Mouse (Mus musculus): Measurements from ENCODE around the gene Klf2. TPM values are rescaled to one million over a fixed set of nuclear protein-coding genes. Genes with fewer than 3 reads are reported as not detected.

Gene Klf2
- polyA plus RNA-seq, 1 experiment from 2014 or later = 11.7 TPM

GRCm38 (mm10) chr8:72300654-72301400 is 18.0 kb upstream of the Klf2 start:
- 0 out of 2 replicates have a peak overlapping the region, but pooled peaks have one; percentile 3 for H3K27ac ChIP-seq (ENCODE audit: low read length)
- WGBS = 66% methylated on average over 9 of the region's 9 CpGs

DNA sequence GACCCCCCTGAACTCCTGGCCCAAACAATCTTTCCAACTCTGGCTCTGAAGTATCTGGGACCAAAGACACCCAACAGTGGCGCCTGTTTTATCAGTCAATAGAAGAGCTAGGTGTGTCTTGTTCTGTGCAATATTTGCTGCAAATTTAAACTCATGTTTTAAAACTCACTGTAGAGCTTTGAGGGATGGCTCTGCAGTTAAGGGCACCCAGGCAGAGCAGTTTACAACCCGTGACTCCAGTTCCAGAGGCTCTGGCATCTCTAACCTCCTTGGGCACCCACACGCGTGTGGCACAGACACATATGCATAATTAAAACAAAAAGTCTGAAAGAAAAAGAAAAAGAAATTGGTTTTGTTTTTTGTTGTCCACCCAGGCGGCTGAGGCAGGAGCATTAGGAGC is 17.3 kb upstream of the Klf2 start:
- no peak overlapping the region for H3K4me3 ChIP-seq (ENCODE audit: low read length)
- no peak overlapping the region for H3K9ac ChIP-seq (ENCODE audit: low read length)
- no peaks in the 10 kb centered on the region for H3K36me3 ChIP-seq (ENCODE audit: control insufficient read depth, insufficient read depth, low read length)
- peaks cover 8% of the 10 kb centered on the region; the same call in 1 of the 2 replicates for H3K4me1 ChIP-seq (replicated peaks; ENCODE audit: control insufficient read depth, insufficient read depth, low read length)
- ATAC-seq (ENCODE audit: low read depth) = no peak
- no peaks in the 10 kb centered on the region for H3K27me3 ChIP-seq (ENCODE audit: control insufficient read depth, insufficient read depth, low read depth, low read length)
- no peak overlapping the region for H3K27ac ChIP-seq (ENCODE audit: low read length)
- 80% methylated on average over 5 of the region's 5 CpGs for WGBS
- no peak overlapping the region for H3K4me2 ChIP-seq (ENCODE audit: low read depth, low read length)
- H3K9me3 ChIP-seq (ENCODE audit: control insufficient read depth, low read length) = no peaks in the 10 kb centered on the region

More at GRCm38 (mm10) chr8:72300654-72301400, 18.0 kb upstream of the Klf2 start:
- Histone ChIP-seq H3K4me2 (ENCODE audit: low read depth, low read length) (no peak overlapping the region), H3K27me3 (ENCODE audit: control insufficient read depth, insufficient read depth, low read depth, low read length) (no peaks in the 10 kb centered on the region), H3K9me3 (ENCODE audit: control insufficient read depth, low read length) (no peaks in the 10 kb centered on the region), H3K4me1 (replicated peaks; ENCODE audit: control insufficient read depth, insufficient read depth, low read length) (peaks cover 12% of the 10 kb centered on the region), H3K36me3 (ENCODE audit: control insufficient read depth, insufficient read depth, low read length) (no peaks in the 10 kb centered on the region), H3K9ac (ENCODE audit: low read length) (no peak overlapping the region), H3K4me3 (ENCODE audit: low read length) (no peak overlapping the region)
- no peak for ATAC-seq (ENCODE audit: low read depth)

DNA sequence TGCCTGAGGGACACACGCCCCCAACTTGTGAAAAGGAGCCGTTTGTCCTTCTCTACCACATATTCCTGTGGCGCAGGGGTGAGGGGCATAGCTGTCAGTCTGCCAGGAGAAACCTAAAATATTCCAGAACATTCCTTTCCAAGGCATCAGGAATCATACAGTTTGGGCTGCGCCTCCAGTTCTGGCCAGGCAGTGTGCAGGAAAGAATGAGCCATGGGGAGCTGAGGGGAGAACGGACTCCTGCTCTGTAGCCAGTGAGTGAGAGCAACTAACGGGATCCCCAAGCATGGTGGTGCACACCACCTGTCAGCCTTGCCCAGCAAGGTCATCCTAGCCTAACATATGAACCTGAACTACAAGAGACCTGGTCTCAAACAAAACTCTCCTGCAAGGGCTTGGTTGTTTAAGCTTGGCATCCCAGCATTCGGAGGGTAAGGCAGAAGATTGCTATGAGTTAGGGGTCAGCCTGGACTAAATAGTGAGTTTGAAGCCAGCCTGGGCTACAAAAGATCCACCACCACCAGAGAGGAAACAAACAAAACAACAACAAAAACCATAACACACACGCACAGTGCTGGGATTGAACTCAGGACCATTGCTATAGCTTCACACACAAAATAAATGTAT is 15.7 kb upstream of the Klf2 start:
- ATAC-seq (ENCODE audit: low read depth) = peak; percentile 43
- Histone ChIP-seq H3K4me1 (replicated peaks; ENCODE audit: control insufficient read depth, insufficient read depth, low read length) (peaks cover 8% of the 10 kb centered on the region; the same call in 1 of the 2 replicates), H3K9ac (ENCODE audit: low read length) (no peak overlapping the region), H3K4me2 (ENCODE audit: low read depth, low read length) (peak overlapping the region; percentile 18; the same call in 1 of the 2 replicates), H3K27me3 (ENCODE audit: control insufficient read depth, insufficient read depth, low read depth, low read length) (no peaks in the 10 kb centered on the region), H3K9me3 (ENCODE audit: control insufficient read depth, low read length) (no peaks in the 10 kb centered on the region), H3K4me3 (ENCODE audit: low read length) (no peak overlapping the region), H3K36me3 (ENCODE audit: control insufficient read depth, insufficient read depth, low read length) (no peaks in the 10 kb centered on the region), H3K27ac (ENCODE audit: low read length) (peak overlapping the region; percentile 7)
- WGBS = 62% methylated on average over 8 of the region's 8 CpGs

DNA sequence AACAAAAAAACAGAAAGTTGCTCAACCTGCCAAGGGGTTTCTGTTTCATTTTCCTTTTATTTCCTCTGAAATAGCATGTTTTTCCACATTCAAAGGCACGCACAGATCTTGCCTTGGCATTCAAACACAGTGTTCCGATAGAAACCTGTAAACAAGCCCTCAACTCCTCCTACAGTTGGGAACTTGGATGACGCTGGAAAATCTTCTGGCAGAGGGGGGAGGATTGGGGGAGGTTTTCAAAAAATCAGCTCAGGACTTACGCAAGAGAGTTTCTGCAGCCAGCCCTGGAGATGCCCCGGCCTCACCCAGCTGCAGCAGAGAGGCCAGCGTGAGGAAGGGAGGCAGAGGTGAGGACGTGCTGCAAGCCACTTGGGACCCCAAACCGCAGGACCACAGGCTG is 15.2 kb upstream of the Klf2 start:
- H3K4me3 ChIP-seq (ENCODE audit: low read length) = no peak overlapping the region
- peak overlapping the region; percentile 7; the same call in 1 of the 2 replicates for H3K27ac ChIP-seq (ENCODE audit: low read length)
- no peak overlapping the region for H3K9ac ChIP-seq (ENCODE audit: low read length)
- H3K36me3 ChIP-seq (ENCODE audit: control insufficient read depth, insufficient read depth, low read length) = no peaks in the 10 kb centered on the region
- peak overlapping the region; percentile 18; the same call in 1 of the 2 replicates for H3K4me2 ChIP-seq (ENCODE audit: low read depth, low read length)
- H3K27me3 ChIP-seq (ENCODE audit: control insufficient read depth, insufficient read depth, low read depth, low read length) = no peaks in the 10 kb centered on the region
- peaks cover 10% of the 10 kb centered on the region; the same call in 1 of the 2 replicates for H3K4me1 ChIP-seq (replicated peaks; ENCODE audit: control insufficient read depth, insufficient read depth, low read length)
- H3K9me3 ChIP-seq (ENCODE audit: control insufficient read depth, low read length) = no peaks in the 10 kb centered on the region
- 29% methylated on average over 8 of the region's 8 CpGs for WGBS
- peak; percentile 88 for ATAC-seq (ENCODE audit: low read depth)

DNA sequence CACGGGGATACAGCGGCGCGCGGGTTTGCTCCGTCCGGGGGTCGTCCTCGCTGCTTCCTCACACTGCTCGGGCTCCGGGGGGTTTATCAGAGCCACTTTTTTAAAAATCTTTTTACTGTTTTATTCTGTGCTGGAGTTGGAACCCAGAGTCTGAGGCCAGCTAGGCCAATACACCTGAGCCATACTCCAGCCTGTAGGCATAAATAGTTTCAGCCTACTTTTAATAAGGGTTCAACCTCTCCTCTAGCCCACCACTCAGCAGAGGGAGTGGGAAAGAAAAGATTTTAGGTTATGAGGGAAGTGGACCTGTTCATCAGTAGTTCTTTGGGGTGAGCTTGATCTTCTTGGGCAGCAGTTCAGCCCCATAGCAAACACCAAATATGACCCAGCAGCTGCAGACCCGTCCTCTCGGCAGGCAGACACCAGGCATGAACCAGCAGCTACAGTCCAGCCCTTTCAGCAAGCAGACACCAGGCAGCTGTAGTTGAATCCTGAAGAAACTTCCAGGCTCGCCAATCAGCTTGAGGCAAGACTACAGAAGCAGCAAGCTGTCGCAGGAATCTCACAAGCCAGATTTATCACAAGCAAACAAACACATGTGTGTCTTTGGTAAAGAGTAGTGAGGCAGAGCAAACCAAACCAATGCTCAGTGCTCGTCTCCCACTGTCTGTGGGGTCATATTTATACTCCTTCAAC is 13.5 kb upstream of the Klf2 start, which contains the start of gene Gm10282:
Gene Gm10282 (minus strand): TSS at position 51 of the 696 bp plus-strand sequence.
- Histone ChIP-seq H3K36me3 (ENCODE audit: control insufficient read depth, insufficient read depth, low read length) (no peaks in the 10 kb centered on the region), H3K4me3 (ENCODE audit: low read length) (no peak within 1 kb of the TSS), H3K4me1 (replicated peaks; ENCODE audit: control insufficient read depth, insufficient read depth, low read length) (peaks cover 10% of the 10 kb centered on the region; the same call in 1 of the 2 replicates), H3K9ac (ENCODE audit: low read length) (no peak within 1 kb of the TSS), H3K9me3 (ENCODE audit: control insufficient read depth, low read length) (no peaks in the 10 kb centered on the region), H3K4me2 (ENCODE audit: low read depth, low read length) (no peak within 1 kb of the TSS), H3K27me3 (ENCODE audit: control insufficient read depth, insufficient read depth, low read depth, low read length) (no peaks in the 10 kb centered on the region), H3K27ac (ENCODE audit: low read length) (no peak within 1 kb of the TSS)
- 68% methylated on average over 15 of the region's 16 CpGs for WGBS
- ATAC-seq (ENCODE audit: low read depth) = no peak

GRCm38 (mm10) chr8:72306913-72307312 is 11.9 kb upstream of the Klf2 start:
- Histone ChIP-seq H3K4me2 (ENCODE audit: low read depth, low read length) (no peak overlapping the region), H3K36me3 (ENCODE audit: control insufficient read depth, insufficient read depth, low read length) (no peaks in the 10 kb centered on the region), H3K4me1 (replicated peaks; ENCODE audit: control insufficient read depth, insufficient read depth, low read length) (peaks cover 10% of the 10 kb centered on the region; the same call in 1 of the 2 replicates), H3K9me3 (ENCODE audit: control insufficient read depth, low read length) (no peaks in the 10 kb centered on the region), H3K27ac (ENCODE audit: low read length) (no peak overlapping the region), H3K4me3 (ENCODE audit: low read length) (no peak overlapping the region), H3K27me3 (ENCODE audit: control insufficient read depth, insufficient read depth, low read depth, low read length) (no peaks in the 10 kb centered on the region), H3K9ac (ENCODE audit: low read length) (no peak overlapping the region)
- WGBS = 62% methylated on average over 5 of the region's 5 CpGs
- no peak for ATAC-seq (ENCODE audit: low read depth)

GRCm38 (mm10) chr8:72308276-72308675 is 10.6 kb upstream of the Klf2 start:
- no peaks in the 10 kb centered on the region for H3K9me3 ChIP-seq (ENCODE audit: control insufficient read depth, low read length)
- no peaks in the 10 kb centered on the region for H3K36me3 ChIP-seq (ENCODE audit: control insufficient read depth, insufficient read depth, low read length)
- H3K9ac ChIP-seq (ENCODE audit: low read length) = no peak overlapping the region

DNA sequence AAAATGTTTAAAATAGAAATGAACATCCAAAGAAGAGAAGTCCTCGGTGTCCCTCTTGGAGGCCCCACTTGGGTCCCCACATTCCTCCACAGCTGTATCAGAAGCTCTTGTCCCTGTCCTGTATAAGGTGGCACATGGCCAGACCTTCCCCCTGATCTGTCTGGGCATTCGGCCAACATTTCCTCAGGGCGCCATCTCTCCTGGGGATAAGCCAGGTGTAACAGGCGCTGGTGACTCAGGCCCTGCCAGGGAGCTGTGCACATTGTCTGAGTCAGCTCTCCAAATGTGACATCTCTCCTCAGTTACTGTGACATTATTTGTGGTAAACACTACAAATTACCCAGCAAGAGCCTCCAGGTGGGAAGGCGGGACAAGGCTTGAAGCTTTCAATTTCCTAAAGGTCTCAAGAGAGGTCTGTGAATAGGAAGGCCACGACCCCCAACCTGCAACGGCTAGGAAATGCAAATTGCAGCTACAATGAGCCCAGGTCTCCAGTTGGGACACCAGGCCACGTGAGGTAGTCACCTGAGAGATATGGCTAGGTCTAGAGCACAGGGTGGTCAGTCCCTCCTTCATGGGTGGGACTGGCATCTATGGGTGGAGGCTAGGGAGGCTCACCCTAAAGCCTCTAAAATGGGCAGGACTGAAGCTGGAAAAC is 7.9 kb upstream of the Klf2 start:
- ATAC-seq (ENCODE audit: low read depth) = peak; percentile 28; the same call in 1 of the 2 replicates

More at GRCm38 (mm10) chr8:72308276-72308675, 10.6 kb upstream of the Klf2 start:
- Histone ChIP-seq H3K27ac (ENCODE audit: low read length) (no peak overlapping the region), H3K4me2 (ENCODE audit: low read depth, low read length) (no peak overlapping the region), H3K4me3 (ENCODE audit: low read length) (no peak overlapping the region), H3K27me3 (ENCODE audit: control insufficient read depth, insufficient read depth, low read depth, low read length) (no peaks in the 10 kb centered on the region), H3K4me1 (replicated peaks; ENCODE audit: control insufficient read depth, insufficient read depth, low read length) (peaks cover 5% of the 10 kb centered on the region; the same call in 1 of the 2 replicates)
- 35% methylated on average over 6 of the region's 6 CpGs for WGBS
- ATAC-seq (ENCODE audit: low read depth) = no peak

More for the DNA sequence above, 7.9 kb upstream of the Klf2 start:
- no peaks in the 10 kb centered on the region for H3K36me3 ChIP-seq (ENCODE audit: control insufficient read depth, insufficient read depth, low read length)
- no peak overlapping the region for H3K27ac ChIP-seq (ENCODE audit: low read length)
- H3K27me3 ChIP-seq (ENCODE audit: control insufficient read depth, insufficient read depth, low read depth, low read length) = no peaks in the 10 kb centered on the region
- no peak overlapping the region for H3K9ac ChIP-seq (ENCODE audit: low read length)
- H3K4me3 ChIP-seq (ENCODE audit: low read length) = no peak overlapping the region
- WGBS = 39% methylated on average over 8 of the region's 8 CpGs
- no peak overlapping the region for H3K4me2 ChIP-seq (ENCODE audit: low read depth, low read length)
- 0 out of 2 replicates have a peak, but pooled peaks cover 2% of the 10 kb centered on the region for H3K4me1 ChIP-seq (replicated peaks; ENCODE audit: control insufficient read depth, insufficient read depth, low read length)
- no peaks in the 10 kb centered on the region for H3K9me3 ChIP-seq (ENCODE audit: control insufficient read depth, low read length)

Data from lung, embryonic 16.5 days (tissue).